Mouse (Mus musculus) heart, postnatal 10 days (tissue): ENCODE measurements around the gene Cchcr1. TPM values are rescaled to one million over a fixed set of nuclear protein-coding genes. Genes with fewer than 3 reads are reported as not detected.
"Not testable (repeated sequence)": the region's sequence is repeated elsewhere in the genome, so short reads cannot be mapped to it uniquely, and the experiment has no call there.

Source experiments
- DNase-seq, 2 experiments: peaks; one replicate each; pipeline ENCODE4 v3.0.0; 2021
- intact Hi-C: fragments of 180-260 bp; cut with DNase I; formaldehyde crosslinking; loops from one replicate; pipeline ENCODE4 v1.15.1; 2025
- total RNA-seq, 2 experiments: library from RNA; stranded (reverse); gene quantifications; 2 replicates each; pipeline ENCODE4 v1.2.3; 2021

Cchcr1 gene
- 1 to 10 TPM; 5.1 to 5.2 TPM for total RNA-seq

GRCm38 (mm10) chr17:35516652-35517500 is at the start of gene Cchcr1, which contains the start of gene Tcf19:
Cchcr1 (plus strand) TSS chr17:35517100.
Tcf19 (minus strand) TSS chr17:35516824.
- intact Hi-C loops, result no loop called here
- DNase-seq, result peak; percentile 97

- intact Hi-C loops, DNase-seq: not testable (repeated sequence)
Measured at GRCm38 (mm10) chr17:35468936-35469335, 48.0 kb upstream of the Cchcr1 start.

DNA sequence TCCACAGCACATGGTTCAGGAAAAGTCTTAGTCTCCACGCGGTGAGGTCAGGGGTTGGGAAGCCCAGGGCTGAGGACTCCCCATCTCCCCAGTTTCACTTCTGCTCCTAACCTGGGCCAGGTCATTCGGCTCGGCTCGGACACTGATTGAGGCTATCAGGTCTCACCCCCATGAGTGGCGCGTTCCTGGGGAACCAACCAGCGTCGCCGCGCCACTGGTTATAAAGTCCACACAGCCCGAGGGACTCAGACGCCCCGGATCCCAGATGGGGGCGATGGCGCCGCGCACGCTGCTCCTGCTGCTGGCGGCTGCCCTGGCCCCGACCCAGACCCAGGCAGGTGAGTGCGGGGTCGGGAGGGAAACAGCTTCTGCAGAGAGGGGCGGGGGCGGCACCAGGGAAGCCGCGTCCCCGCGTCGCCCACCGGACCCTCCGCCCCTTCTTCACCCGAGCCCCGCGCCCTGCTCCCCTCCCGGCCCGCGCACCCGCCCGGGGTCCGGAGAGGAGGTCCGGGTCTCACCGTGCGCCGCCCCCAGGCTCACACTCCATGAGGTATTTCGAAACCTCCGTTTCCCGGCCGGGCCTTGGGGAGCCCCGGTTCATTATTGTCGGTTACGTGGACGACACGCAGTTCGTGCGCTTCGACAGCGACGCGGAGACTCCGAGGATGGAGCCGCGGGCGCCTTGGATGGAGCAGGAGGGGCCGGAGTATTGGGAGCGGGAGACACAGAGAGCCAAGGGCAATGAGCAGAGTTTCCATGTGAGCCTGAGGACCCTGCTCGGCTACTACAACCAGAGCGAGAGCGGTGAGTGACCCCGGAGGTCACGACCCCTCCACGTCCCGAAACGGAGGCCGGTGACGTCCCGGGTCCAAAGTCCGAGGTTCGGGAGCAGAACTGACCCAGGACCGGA is 46.8 kb upstream of the Cchcr1 start, which contains the start of gene H2-Q10:
H2-Q10 (plus strand) TSS at position 248 of the 910 bp plus-strand sequence.
- no peak for DNase-seq
- intact Hi-C loops, result no loop called here

- DNase-seq, result peak; percentile 61 to 80
- intact Hi-C loops, result loop anchor here (1.0 kb wide), 2 partner anchors 25 to 49 kb away; partner anchors contain the start of gene Psors1c2
Measured at GRCm38 (mm10) chr17:35484066-35484465, 32.8 kb upstream of the Cchcr1 start.

GRCm38 (mm10) chr17:35485702-35486101 is 31.2 kb upstream of the Cchcr1 start:
- DNase-seq, result peak; percentile 51 to 59
- intact Hi-C loops, result no loop called here

- intact Hi-C loops, result no loop called here
- DNase-seq, result no peak
Measured at GRCm38 (mm10) chr17:35486726-35487125, 30.2 kb upstream of the Cchcr1 start.

GRCm38 (mm10) chr17:35488041-35488440 is 28.9 kb upstream of the Cchcr1 start:
- intact Hi-C loops, result no loop called here
- no peak for DNase-seq

DNA sequence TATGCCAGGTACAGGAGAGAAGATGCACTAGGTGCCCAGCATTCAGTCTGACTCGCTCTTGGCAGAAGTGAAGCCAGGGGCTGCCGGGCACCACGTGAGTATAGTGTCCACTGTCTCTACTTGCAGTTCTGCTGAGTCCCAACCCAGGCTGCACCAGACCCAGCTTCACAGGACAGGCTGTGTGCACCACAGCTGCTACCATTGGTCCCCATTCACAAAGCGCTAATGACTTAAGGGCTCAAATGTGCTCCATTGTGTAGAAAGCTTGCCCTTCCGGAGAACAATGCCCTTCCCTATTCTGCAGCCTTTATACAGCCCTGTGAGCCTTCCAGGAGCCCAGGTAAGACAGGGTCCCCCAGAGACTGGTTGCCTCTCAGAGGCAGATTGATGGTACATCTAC is 26.6 kb upstream of the Cchcr1 start:
- DNase-seq, result no peak
- intact Hi-C loops, result no loop called here

DNA sequence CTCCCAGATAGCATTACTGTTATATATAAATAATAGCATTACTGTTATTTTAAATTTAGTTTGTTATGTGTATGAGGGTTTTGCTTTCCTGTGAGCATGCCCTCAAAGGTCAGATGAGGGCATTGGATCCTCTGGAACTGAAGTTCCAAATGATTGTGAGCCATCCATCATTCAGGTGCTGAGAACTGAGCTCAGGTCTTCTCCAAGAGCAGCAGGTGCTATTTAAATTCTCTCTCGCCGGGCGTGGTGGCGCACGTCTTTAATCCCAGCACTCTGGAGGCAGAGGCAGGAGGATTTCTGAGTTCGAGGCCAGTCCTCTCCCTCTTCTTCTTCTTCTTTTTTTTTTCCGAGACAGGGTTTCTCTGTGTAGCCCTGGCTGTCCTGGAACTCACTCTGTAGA is 19.8 kb upstream of the Cchcr1 start:
- no peak for DNase-seq

DNA sequence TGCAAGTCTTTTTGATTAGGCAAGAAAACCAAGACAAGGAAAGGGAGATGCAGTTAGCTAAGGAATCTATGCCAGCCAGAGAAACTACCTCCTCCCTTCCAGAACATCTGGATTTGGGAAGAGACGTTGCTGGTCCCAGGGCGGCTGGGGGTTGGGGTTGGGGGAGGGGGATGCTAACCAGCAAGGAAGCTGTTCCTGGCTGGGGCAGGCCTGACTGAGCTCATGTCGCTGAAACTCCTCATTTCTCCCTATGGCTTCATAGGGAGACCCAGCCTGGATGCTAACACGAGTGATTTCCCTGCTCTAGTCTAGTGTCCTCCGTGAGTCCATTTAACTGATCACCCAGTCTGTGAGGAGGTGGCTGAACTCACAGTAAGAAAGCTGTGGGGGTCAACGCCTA is 14.7 kb upstream of the Cchcr1 start:
- intact Hi-C loops, result no loop called here
- no peak for DNase-seq

More for the DNA sequence above, 19.8 kb upstream of the Cchcr1 start:
- intact Hi-C loops, result no loop called here

GRCm38 (mm10) chr17:35502762-35503161 is 14.1 kb upstream of the Cchcr1 start:
- DNase-seq, result no peak
- intact Hi-C loops, result no loop called here

DNA sequence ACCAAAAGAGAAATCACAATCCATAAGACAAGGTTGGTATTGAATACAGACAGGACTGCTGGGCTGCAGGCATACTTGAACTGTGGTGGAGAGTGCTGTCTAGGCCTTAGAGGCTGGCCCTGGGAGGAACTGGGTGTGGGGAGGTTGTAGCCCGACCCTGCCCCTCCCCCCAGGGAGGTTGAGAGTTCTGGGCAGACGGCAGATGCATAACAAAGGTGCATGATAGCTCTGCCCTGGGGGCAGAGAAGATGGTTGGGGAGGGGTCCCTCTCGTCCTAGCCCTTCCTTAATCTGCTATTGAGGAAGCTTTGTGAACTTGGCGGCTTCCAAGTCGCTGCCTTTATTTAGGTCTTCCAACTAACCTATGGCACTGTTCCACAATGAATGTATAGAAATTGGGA is 13.1 kb upstream of the Cchcr1 start:
- no peak for DNase-seq
- intact Hi-C loops, result no loop called here

- intact Hi-C loops, result no loop called here
- no peak for DNase-seq
Measured at GRCm38 (mm10) chr17:35504628-35505481, 12.0 kb upstream of the Cchcr1 start.

DNA sequence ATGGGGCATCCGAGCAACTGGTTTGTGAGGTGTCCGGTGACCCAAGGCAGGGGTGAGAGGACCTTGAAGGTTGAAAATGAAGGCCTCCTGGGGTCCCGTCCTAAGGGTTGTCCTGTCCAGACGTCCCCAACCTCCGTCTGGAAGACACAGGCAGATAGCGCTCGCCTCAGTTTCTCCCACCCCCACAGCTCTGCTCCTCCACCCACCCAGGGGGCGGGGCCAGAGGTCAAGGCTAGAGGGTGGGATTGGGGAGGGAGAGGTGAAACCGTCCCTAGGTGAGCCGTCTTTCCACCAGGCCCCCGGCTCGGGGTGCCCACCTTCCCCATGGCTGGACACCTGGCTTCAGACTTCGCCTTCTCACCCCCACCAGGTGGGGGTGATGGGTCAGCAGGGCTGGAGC is 11.1 kb upstream of the Cchcr1 start, which contains the start of gene Pou5f1:
Pou5f1 (plus strand) TSS at position 243 of the 400 bp plus-strand sequence.
- DNase-seq, result no peak
- intact Hi-C loops, result no loop called here

DNA sequence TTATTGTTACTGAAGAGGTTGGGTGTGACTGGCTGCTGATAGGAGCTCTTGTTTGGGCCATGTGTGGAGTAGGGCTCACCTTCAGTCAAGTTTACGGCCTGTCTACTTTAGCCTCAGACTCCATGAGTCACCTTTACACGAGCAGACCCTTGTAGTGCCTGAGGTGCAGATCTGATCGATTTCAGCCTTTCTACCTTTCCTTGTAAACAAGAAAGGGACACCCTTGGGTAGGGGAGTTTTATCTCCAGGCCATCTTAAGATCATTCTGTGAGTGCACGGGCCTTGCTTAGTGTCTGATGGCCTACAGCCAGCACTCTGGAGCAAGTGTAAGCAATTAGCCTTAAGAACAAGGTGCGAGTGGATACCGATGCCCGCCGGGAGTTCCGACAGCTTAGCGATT is 10.0 kb upstream of the Cchcr1 start:
- intact Hi-C loops, result no loop called here
- DNase-seq, result no peak

GRCm38 (mm10) chr17:35507556-35508260 is 9.2 kb upstream of the Cchcr1 start:
- no peak for DNase-seq
- intact Hi-C loops, result no loop called here

GRCm38 (mm10) chr17:35508279-35508678 is 8.6 kb upstream of the Cchcr1 start:
- intact Hi-C loops, DNase-seq: not testable (repeated sequence)

DNA sequence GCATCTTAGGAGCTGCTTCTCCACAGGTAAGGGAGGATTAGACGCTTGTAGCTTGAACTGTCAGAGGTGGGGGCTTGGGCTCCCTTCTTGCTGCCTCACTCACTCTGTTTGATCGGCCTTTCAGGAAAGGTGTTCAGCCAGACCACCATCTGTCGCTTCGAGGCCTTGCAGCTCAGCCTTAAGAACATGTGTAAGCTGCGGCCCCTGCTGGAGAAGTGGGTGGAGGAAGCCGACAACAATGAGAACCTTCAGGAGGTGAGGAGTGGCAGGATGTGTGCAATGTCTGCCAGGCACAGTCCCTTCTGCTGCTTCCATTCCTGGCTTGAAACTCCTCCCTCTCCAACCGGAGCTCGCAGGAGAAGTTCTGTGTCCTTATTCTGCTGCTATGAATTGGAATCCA is 7.6 kb upstream of the Cchcr1 start:
- intact Hi-C loops, result loop anchor here (1.0 kb wide), 1 partner anchor 25 kb away; no protein-coding TSS in a partner anchor
- peak; percentile 43 to 53 for DNase-seq

DNA sequence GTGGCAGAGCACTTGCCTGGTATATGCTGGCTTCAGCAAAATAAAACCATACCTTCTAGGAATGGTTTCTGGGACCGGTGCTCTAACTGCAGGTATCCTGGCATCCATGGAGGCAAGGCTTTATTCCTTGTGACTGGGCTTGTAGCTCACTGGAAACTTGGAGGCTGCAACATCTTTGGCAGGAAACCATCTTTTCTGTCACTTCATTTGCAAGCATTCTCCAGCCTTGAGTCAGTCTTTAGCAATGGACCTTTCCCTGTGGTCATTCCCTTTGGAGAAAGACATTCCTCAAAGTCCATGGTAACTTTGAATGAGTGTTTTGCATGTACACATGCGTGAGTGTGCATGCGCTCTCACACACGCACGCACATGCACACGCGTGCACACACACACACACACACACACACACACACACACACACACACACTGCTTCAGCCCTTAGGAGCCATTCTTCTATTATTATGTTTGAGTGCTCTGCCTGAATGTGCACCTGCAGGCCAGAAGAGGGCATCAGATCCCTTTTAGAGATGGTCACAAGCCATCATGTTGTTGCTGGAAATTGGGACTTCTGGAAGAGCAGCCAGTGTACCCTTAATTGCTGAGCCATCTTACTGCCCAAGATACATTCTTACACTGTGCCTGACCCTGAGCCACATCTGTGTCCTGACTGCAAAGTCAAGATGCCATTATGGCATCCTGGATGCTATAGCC is 3.8 kb upstream of the Cchcr1 start:
- intact Hi-C loops, result no loop called here
- DNase-seq, result peak in 1 of 2 experiments; percentile 26
